Mouse (Mus musculus) megakaryocyte, embryonic 14.5 days (primary cell): ENCODE measurements at regions not wholly inside any gene's neighbourhood (a gene's known extent, or its start where the extent isn't known, plus 50 kb on each side); places are given as distances from the start of the nearest gene placed in this dataset.

ENCODE experiments used
- FLI1 ChIP-seq: IDR thresholded peaks from 2 replicates; pipeline ENCODE4 v1.6.1; 2012; ENCODE audit warnings: low read length, inconsistent platforms, mixed read lengths
- GATA1 ChIP-seq: IDR thresholded peaks from 3 replicates; pipeline ENCODE4 v1.6.1; 2012; ENCODE audit warnings: mixed read lengths, low read length, inconsistent platforms, borderline replicate concordance

DNA sequence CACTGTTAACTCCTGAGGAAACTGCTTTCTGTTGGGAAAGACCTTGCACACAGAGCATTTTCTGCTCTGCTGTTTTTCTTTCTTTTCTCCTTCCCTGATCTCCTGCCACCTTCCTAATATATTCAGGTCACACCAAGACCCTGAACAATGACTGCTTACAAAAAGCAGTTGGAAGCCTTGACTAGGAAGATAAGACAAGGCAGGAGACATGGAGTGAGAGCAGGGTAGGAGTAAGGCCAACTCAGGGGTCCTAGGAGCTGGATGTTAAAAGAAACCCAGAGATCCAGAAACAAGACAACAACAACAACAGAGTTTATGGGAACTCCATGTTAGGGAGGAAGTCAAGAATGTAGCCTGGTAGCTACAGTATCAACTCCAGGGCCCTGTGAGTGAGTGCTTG lies 426.9 kb downstream of the Sorl1 start:
- TF ChIP-seq GATA1 (no peak), FLI1 (no peak)
